Mouse (Mus musculus) forebrain, embryonic 13.5 days (tissue): Measurements from ENCODE around the gene Agrp. TPM values are rescaled to one million over a fixed set of nuclear protein-coding genes. Genes with fewer than 3 reads are reported as not detected.
"Not testable (repeated sequence)": the region's sequence is repeated elsewhere in the genome, so short reads cannot be mapped to it uniquely, and the experiment has no call there.

Source experiments
- ATAC-seq: fragments of 200-750 bp; cut with Nextera tagmentation; 2 replicates; pipeline ENCODE4 v1.8.0; 2017
- H3K27ac ChIP-seq: fragments of 300-500 bp; sonication (generic); 2 replicates; pipeline ENCODE4 v1.5.1; 2015; ENCODE audit warnings: inconsistent platforms, mild to moderate bottlenecking, moderate library complexity
- H3K27me3 ChIP-seq: fragments of 300-500 bp; sonication (generic); 2 replicates; pipeline ENCODE4 v1.6.1; 2015; ENCODE audit warnings: mild to moderate bottlenecking, inconsistent platforms
- H3K36me3 ChIP-seq: fragments of 300-500 bp; sonication (generic); 2 replicates; pipeline ENCODE4 v1.6.1; 2015; ENCODE audit warnings: mild to moderate bottlenecking, inconsistent platforms; ENCODE audit not compliant: poor library complexity, severe bottlenecking
- H3K4me1 ChIP-seq: fragments of 300-500 bp; sonication (generic); 2 replicates; pipeline ENCODE4 v1.6.1; 2015; ENCODE audit warnings: inconsistent platforms
- H3K4me2 ChIP-seq: fragments of 300-500 bp; sonication (generic); 2 replicates; pipeline ENCODE4 v1.6.1; 2015; ENCODE audit warnings: inconsistent platforms, mild to moderate bottlenecking, moderate library complexity
- H3K4me3 ChIP-seq: fragments of 300-500 bp; sonication (generic); 2 replicates; pipeline ENCODE4 v1.5.1; 2015; ENCODE audit warnings: mild to moderate bottlenecking, inconsistent platforms
- H3K9ac ChIP-seq: fragments of 300-500 bp; sonication (generic); 2 replicates; pipeline ENCODE4 v1.6.1; 2015; ENCODE audit warnings: mild to moderate bottlenecking, inconsistent platforms
- H3K9me3 ChIP-seq: fragments of 300-500 bp; sonication (generic); replicated peaks from 2 replicates; pipeline ENCODE4 v1.6.1; 2016; ENCODE audit warnings: inconsistent platforms
- WGBS: fragments of 180-500 bp; shearing (Covaris S2); methylation state at CpG from one replicate; pipeline ENCODE4 v1.1.7; 2015; 5-methylcytosine and 5-hydroxymethylcytosine counted together
- polyA plus RNA-seq: library from polyadenylated mRNA; unstranded; fragments of >200 nt; fragmentation: Nextera tagmentation; extraction: Ambion mirVana; gene quantifications from 2 replicates; pipeline ENCODE4 v1.2.1, GENCODE M21; 2015

Gene Agrp
- polyA plus RNA-seq, 1 experiment from 2014 or later, result 0.62 TPM

DNA sequence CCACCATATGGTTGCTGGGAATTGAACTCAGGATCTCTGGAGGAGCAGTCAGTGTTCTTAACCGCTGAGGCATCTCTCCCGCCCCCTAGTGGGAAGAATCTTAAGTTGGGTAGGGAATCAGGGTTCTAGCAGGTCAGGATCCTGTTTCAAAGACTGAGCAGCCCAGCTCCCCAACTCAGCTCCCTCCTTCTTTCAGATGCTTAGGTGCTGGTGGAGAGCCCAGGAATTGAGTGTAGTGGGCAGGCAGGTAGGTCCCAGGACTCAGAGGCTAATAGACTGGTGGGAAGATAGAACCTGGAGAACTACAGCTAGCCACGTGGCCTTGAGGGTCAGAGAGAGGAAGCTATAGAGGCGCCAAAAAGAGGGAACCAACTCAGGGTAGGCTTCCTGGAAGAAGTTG, 29.5 kb downstream of the Agrp start:
- no peak for ATAC-seq
- WGBS, result 29% methylated on average over 4 of the region's 4 CpGs
- Histone ChIP-seq H3K4me1 (peaks cover 22% of the 10 kb centered on the region), H3K27me3 (peaks cover 17% of the 10 kb centered on the region), H3K27ac (no peak overlapping the region), H3K9ac (no peak overlapping the region), H3K9me3 (no peaks in the 10 kb centered on the region), H3K4me3 (no peak overlapping the region), H3K4me2 (no peak overlapping the region), H3K36me3 (no peaks in the 10 kb centered on the region)

DNA sequence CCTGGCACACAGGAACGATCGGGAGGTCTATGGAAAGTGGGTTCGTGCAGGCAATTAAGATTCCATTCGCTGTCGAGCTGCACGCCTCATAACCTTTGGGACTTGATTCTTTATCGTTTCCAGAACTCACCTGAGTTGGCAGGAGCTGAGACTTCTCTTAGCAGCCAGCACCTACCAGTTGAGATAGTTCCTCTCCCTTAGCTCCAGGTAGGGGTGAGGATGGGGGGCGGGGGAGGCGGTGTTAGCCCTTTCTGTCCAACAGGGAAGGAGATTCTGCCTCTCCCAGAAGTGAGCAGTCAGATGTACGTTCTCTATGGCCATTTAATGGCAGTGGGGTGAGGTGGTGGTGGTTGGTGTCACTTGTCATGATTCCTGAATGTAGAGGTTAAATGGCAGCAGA, 30.1 kb downstream of the Agrp start:
- WGBS, result 6% methylated on average over 10 of the region's 10 CpGs
- no peak overlapping the region for H3K27ac ChIP-seq

DNA sequence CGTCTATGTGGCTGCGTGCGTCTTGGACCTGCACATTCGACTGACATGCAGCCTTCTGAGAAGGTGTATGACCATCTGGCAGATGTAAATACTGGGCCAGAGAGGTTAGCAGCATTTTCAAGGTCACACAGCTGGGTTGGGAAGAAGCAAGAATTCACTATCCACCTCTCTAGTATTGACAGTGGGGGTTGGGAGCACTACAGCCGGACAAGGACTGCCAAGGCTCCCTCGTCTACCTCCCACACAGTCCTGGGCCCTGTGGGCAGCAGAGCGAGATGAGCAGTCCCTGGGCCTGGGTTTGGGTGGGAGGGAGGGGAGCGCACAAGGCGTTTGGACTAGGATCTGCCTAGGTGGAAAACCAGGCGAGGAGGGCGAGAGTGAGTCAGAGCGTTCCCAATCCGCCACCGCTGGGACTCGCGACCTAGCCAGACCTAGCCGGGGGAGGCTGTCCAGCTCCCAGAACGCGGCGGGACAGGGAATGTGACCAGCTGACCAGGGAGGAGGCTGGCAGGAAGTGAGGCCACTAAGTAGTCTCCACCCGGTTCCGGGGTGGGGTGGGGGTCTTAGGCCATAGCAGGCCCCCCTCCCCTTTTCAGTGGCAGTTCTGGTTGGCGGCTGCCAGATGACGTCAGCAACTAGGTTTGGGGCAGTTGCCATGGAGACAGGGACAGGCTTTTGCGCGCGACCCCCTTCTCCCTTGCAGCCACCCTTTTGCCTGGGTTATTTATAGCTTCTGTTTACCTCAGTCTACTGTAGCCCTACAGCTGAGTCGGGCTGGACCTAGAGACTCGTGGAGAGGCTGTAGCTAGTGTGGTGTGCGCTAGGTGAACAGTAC, 30.8 kb downstream of the Agrp start:
- H3K4me2 ChIP-seq, result peak overlapping the region; percentile 92
- H3K27ac ChIP-seq, result peak overlapping the region; percentile 86
- ATAC-seq, result peak; percentile 64
- H3K4me3 ChIP-seq, result peak overlapping the region; percentile 77
- no peaks in the 10 kb centered on the region for H3K9me3 ChIP-seq
- 1% methylated on average over 30 of the region's 30 CpGs for WGBS
- H3K27me3 ChIP-seq, result peaks cover 7% of the 10 kb centered on the region; the same call in 1 of the 2 replicates
- peaks cover 20% of the 10 kb centered on the region for H3K4me1 ChIP-seq
- peak overlapping the region; percentile 91 for H3K9ac ChIP-seq
- no peaks in the 10 kb centered on the region for H3K36me3 ChIP-seq

More for the DNA sequence above, 30.1 kb downstream of the Agrp start:
- Histone ChIP-seq H3K4me2 (peak overlapping the region; percentile 92), H3K4me1 (peaks cover 20% of the 10 kb centered on the region), H3K9me3 (no peaks in the 10 kb centered on the region), H3K9ac (peak overlapping the region; percentile 91), H3K27me3 (peaks cover 11% of the 10 kb centered on the region), H3K4me3 (peak overlapping the region; percentile 77), H3K36me3 (no peaks in the 10 kb centered on the region)
- no peak for ATAC-seq

DNA sequence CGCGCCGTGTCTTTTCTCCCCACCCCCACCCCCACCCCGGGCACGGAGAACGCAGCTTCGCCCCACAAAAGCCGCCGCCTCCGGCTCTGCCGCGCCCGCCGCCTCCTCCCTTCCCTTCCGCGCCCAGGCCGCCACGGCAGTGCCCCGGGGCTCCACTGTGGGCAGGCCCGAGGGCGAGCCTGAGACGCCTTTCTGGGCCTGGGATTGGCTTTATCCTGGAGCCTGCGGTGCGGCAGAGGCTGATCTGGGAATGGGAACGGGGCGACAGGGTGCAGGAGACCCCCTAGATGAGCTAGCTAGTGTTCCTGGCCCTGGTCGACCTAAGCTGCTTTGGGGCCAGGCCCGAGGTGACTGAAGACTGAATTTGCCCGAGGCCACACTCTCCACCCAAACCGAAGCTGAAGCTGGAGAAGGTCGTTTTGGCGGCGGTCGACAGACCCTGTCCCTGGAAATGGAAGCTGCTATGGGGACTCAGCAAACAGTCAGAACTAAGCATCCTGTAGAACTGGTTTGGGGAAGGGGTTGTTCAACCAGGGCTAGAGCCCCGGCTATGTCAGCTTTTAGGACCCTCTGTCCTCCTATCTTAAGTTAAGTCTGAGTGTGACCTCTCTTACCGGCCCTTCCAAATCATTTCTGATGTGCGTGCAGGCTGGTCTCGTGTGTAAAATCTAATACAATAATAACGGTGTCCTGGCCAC, 31.6 kb downstream of the Agrp start:
- Histone ChIP-seq H3K36me3 (no peaks in the 10 kb centered on the region), H3K4me1 (peaks cover 20% of the 10 kb centered on the region), H3K4me3 (peak overlapping the region; percentile 77), H3K9me3 (no peaks in the 10 kb centered on the region), H3K27me3 (peaks cover 7% of the 10 kb centered on the region; the same call in 1 of the 2 replicates), H3K27ac (peak overlapping the region; percentile 86), H3K4me2 (peak overlapping the region; percentile 92), H3K9ac (peak overlapping the region; percentile 91)
- 2% methylated on average over 33 of the region's 39 CpGs for WGBS
- peak; percentile 59 for ATAC-seq

DNA sequence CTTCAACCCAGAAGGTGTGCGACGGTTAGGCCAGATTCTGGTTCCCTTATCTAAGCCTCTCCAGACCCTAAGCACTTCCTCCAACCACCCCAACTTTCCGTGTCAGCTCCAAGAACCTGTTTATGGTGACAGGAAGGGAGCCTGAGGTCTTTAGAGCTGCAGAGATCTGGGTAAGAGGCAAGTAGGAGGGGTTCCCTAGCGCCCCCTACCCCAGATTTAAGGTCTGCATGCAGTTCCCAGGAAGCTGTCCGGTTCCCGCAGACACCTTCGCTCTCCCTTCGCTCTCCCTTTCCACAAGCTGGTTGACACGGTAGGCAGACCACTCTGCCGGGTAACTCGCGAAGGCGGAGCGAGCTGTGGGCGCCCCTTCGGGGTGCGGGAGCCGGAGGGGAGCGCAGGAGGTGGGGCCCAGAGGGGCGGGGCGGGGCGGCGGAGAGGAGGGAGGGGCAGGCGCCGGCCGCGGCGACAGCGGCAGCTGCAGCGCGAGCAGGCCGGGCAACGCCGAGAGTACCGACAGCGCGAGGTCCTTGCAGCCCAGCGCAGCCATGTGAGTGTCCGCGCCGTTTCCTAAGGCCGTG, 32.3 kb downstream of the Agrp start, which contains the start of gene Ripor1:
Ripor1 (plus strand) TSS at position 452 of the 578 bp plus-strand sequence.
- H3K27me3 ChIP-seq, result peaks cover 7% of the 10 kb centered on the region; the same call in 1 of the 2 replicates
- H3K9ac ChIP-seq, result peak within 1 kb of the TSS; percentile 91
- H3K27ac ChIP-seq, result peak within 1 kb of the TSS; percentile 86
- no peaks in the 10 kb centered on the region for H3K36me3 ChIP-seq
- peak within 1 kb of the TSS; percentile 92 for H3K4me2 ChIP-seq
- H3K4me1 ChIP-seq, result peaks cover 20% of the 10 kb centered on the region
- peak within 1 kb of the TSS; percentile 77 for H3K4me3 ChIP-seq
- ATAC-seq, result peak; percentile 86
- H3K9me3 ChIP-seq, result no peaks in the 10 kb centered on the region
- 0% methylated on average over 33 of the region's 42 CpGs for WGBS

DNA sequence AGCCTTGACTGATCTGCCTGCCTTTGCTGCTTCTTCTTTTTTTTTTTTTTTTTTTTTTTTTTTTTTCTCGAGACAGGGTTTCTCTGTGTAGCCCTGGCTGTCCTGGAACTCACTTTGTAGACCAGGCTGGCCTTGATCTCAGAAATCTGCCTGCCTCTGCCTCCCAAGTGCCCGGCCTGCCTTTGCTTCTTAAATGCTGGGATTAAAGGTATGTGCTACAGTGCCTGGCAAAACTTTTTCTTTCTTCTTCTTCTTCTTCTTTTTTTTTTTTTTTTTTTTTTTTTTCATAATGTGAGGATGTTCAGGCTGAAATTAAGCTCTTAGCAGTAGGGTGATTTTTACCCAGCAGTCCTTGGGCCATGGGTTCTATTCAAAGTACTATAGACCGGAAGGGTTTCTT, 34.7 kb downstream of the Agrp start:
- not testable (repeated sequence) for H3K4me2 ChIP-seq, H3K9ac ChIP-seq, H3K27ac ChIP-seq, H3K9me3 ChIP-seq, H3K27me3 ChIP-seq, H3K4me3 ChIP-seq, H3K36me3 ChIP-seq, ATAC-seq
- 89% methylated on average over 3 of the region's 3 CpGs for WGBS
- H3K4me1 ChIP-seq, result peaks cover 20% of the 10 kb centered on the region

DNA sequence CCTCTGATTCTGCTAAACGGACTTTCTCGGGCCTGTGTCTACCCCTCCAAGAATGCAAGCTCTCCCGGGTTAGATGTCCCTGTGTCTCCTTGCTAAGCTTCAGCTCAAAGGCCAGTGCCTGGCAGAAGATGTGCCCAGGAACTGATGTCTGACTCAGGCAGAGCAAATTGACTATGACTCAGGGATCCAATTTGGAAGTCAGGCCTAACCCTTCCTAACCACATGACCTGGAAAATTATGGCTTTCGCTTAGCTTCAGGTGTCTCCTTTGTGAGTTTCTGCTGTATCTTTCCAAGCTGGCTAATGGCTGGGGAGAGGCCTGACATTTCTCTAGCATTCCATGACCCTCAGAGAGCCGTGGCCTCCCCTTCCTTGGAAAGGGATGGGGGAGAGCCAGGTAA, 35.9 kb downstream of the Agrp start:
- ATAC-seq, result no peak
- Histone ChIP-seq H3K27ac (no peak overlapping the region), H3K4me1 (peaks cover 8% of the 10 kb centered on the region), H3K4me2 (no peak overlapping the region), H3K9me3 (no peaks in the 10 kb centered on the region), H3K4me3 (no peak overlapping the region), H3K27me3 (peaks cover 7% of the 10 kb centered on the region; the same call in 1 of the 2 replicates), H3K36me3 (no peaks in the 10 kb centered on the region), H3K9ac (no peak overlapping the region)
- WGBS, result 72% methylated on average over 5 of the region's 5 CpGs

DNA sequence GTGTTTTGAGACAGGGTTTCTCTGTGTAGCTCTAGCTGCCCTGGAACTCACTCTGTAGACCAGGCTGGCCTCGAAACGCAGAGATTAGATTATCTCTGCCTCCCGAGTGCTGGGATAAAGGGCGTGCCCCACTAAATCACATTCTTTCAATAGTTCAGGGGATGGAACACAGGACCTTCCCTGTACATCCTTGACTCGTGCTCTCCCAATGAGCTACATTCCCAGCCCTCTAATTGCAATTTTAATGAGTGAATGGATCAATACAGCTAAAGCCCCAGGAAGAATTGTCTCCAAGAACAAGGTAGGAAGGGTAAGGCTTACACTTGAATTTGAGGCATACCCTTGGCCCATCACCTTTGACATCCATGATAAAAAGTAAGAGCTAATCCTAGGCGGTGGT, 38.4 kb downstream of the Agrp start:
- H3K9ac ChIP-seq, result no peak overlapping the region
- 79% methylated on average over 6 of the region's 6 CpGs for WGBS
- H3K36me3 ChIP-seq, result no peaks in the 10 kb centered on the region
- H3K27ac ChIP-seq, result no peak overlapping the region
- ATAC-seq, result no peak
- no peak overlapping the region for H3K4me3 ChIP-seq
- no peaks in the 10 kb centered on the region for H3K4me1 ChIP-seq
- peaks cover 7% of the 10 kb centered on the region; the same call in 1 of the 2 replicates for H3K27me3 ChIP-seq
- no peak overlapping the region for H3K4me2 ChIP-seq
- no peaks in the 10 kb centered on the region for H3K9me3 ChIP-seq

DNA sequence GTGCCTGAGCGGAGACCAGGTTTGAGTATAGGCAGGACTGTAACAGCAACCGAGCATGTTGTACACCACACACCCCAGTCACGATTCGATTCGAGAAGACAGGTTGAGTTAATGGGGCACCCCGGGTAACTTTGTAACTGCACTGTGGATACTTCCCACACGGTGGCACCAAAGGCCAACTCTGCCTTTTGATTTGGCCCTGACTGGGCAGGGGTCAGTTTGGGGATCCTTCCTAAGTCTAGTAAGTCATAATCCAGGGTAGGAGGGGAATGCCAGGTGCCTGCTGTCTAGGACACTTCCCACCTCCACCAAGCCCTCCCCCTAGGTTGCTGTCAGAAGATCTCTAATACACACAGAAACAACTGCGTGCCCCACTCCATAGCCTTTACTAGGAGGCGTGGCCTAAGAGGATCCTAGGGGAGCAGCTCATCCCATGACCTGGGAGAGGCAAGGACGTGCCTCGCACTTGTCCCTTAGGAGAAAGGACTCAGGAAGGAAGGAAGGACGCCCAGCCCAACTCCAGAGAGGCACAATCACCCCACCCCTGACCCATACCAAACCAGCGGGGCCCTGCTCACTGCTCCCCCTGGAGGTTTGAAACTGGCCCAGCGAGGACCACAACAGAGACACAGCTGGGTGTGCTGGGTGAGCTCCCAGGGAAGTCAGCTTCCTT, 40.7 kb downstream of the Agrp start:
- Histone ChIP-seq H3K4me2 (peak overlapping the region; percentile 6; the same call in 1 of the 2 replicates), H3K36me3 (no peaks in the 10 kb centered on the region), H3K27me3 (no peaks in the 10 kb centered on the region), H3K4me3 (no peak overlapping the region), H3K4me1 (no peaks in the 10 kb centered on the region), H3K9ac (no peak overlapping the region), H3K9me3 (no peaks in the 10 kb centered on the region), H3K27ac (no peak overlapping the region)
- 6% methylated on average over 14 of the region's 14 CpGs for WGBS
- peak; percentile 38; the same call in 1 of the 2 replicates for ATAC-seq

DNA sequence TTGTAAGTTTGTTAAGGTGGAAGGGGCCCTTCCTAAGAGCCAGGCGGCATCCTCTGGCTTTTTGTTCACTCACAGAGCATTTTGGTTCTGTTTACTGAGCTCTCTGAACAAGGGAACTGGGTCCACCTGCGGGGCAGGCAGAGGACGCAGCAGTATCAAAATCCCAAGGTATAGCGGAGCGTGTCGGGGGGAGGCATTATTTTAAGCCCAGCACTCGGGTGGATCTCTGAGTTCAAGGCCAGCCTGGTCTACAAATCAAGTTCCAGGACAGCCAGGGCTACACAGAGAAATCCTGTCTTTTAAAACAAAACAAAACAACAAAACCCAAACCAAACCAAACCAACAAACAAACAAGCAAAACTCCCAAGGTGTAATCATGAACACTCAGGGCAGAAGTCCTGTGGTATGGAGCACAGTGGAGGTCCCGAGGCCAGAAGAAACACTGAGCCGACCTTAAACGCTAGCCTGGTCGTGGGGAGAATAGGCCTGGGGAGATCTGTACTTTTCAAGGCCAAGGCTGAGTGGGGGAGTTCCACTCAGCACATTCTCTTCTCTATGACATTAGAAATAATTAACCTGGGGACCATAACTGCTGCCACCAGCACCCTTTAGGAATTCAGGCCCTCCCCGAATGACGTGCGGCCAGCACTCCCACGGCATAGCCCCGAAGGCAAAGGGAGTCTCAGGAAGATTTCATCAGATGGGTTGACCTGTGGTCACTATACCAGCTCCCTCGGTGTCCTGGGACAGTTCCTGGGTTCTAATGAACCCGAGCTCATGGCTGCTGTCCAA, 42.5 kb downstream of the Agrp start:
- Histone ChIP-seq H3K4me2 (no peak overlapping the region), H3K4me1 (no peaks in the 10 kb centered on the region), H3K9ac (no peak overlapping the region), H3K4me3 (no peak overlapping the region), H3K36me3 (no peaks in the 10 kb centered on the region), H3K27me3 (no peaks in the 10 kb centered on the region), H3K9me3 (no peaks in the 10 kb centered on the region), H3K27ac (no peak overlapping the region)
- no peak for ATAC-seq
- 77% methylated on average over 18 of the region's 18 CpGs for WGBS

DNA sequence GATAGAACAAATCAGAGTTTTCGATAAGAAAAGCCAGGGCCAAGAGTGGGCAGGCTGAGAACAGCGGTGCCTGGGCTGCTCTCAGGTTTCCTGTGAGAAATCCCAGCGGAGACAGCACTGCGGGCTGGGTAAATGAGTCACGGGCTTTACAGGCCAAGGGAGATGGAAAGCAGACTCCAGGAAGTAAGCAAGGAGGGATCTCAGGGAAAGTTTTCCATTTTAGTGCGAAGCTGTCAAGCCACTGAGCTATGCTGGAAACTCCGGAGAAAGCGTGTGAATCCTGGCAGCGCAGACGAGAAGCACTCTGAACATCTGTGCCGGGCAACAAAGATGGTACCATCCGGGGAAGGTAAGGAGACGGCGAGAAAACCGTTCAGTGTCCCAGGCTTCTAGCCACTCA, 43.3 kb downstream of the Agrp start:
- Histone ChIP-seq H3K36me3 (no peaks in the 10 kb centered on the region), H3K4me1 (no peaks in the 10 kb centered on the region), H3K9ac (0 out of 2 replicates have a peak overlapping the region, but pooled peaks have one; percentile 50), H3K4me2 (no peak overlapping the region), H3K27ac (no peak overlapping the region), H3K4me3 (no peak overlapping the region), H3K9me3 (no peaks in the 10 kb centered on the region), H3K27me3 (no peaks in the 10 kb centered on the region)
- no peak for ATAC-seq
- WGBS, result 33% methylated on average over 15 of the region's 15 CpGs
